Mouse (Mus musculus): Measurements from ENCODE around the gene Srm.

Gene Srm

GRCm38 (mm10) chr4:148602357-148603120 is 11.2 kb downstream of the Srm start, which contains the start of gene Masp2:
TSS of gene Masp2 (plus strand) at chr4:148602554.
- no peak for DNase-seq

- DNase-seq: no peak
These were observed 12.3 kb downstream of the Srm start for GRCm38 (mm10) chr4:148603376-148604139.

- DNase-seq: no peak
These were observed 12.8 kb downstream of the Srm start for GRCm38 (mm10) chr4:148604141-148604540.

- DNase-seq: peak; percentile 78
These were observed 13.3 kb downstream of the Srm start for GRCm38 (mm10) chr4:148604541-148605165.

GRCm38 (mm10) chr4:148607758-148608157 is 16.5 kb downstream of the Srm start:
- DNase-seq: peak; percentile 85

- DNase-seq: no peak
These were observed 18.5 kb downstream of the Srm start for GRCm38 (mm10) chr4:148609805-148610204.

GRCm38 (mm10) chr4:148610631-148611364 is 19.5 kb downstream of the Srm start:
- no peak for DNase-seq

GRCm38 (mm10) chr4:148612557-148612956 is 21.3 kb downstream of the Srm start:
- DNase-seq: no peak

GRCm38 (mm10) chr4:148613738-148614137 is 22.4 kb downstream of the Srm start:
- no peak for DNase-seq

- no peak for DNase-seq
These were observed 28.5 kb downstream of the Srm start for GRCm38 (mm10) chr4:148619805-148620204.

GRCm38 (mm10) chr4:148620718-148621117 is 29.4 kb downstream of the Srm start:
- no peak for DNase-seq

- no peak for DNase-seq
These were observed 31.2 kb downstream of the Srm start for GRCm38 (mm10) chr4:148622485-148622884.

- DNase-seq: no peak
These were observed 32.3 kb downstream of the Srm start for GRCm38 (mm10) chr4:148623609-148624008.

GRCm38 (mm10) chr4:148625010-148625409 is 33.7 kb downstream of the Srm start:
- DNase-seq: no peak

GRCm38 (mm10) chr4:148625756-148626622 is 34.7 kb downstream of the Srm start:
- peak; percentile 53 for DNase-seq

- peak; percentile 99 for DNase-seq
These were observed 35.4 kb downstream of the Srm start, which contains the start of gene Tardbp for GRCm38 (mm10) chr4:148626623-148627185. TSS of gene Tardbp (minus strand) at chr4:148627019.

GRCm38 (mm10) chr4:148627246-148627645 is 35.9 kb downstream of the Srm start:
- DNase-seq: no peak

GRCm38 (mm10) chr4:148632013-148632692 is 40.9 kb downstream of the Srm start:
- no peak for DNase-seq

GRCm38 (mm10) chr4:148633395-148634061 is 42.2 kb downstream of the Srm start:
- no peak for DNase-seq

GRCm38 (mm10) chr4:148635309-148635708 is 44.0 kb downstream of the Srm start:
- DNase-seq: no peak

Measured in thymus, postnatal 14 days (tissue).